Mouse (Mus musculus): ENCODE results near the gene Helq. TPM values are rescaled to one million over a fixed set of nuclear protein-coding genes. Genes with fewer than 3 reads are reported as not detected.

Helq gene
- total and polyA plus RNA-seq, 3 experiments = 12.1 to 24.3 (median 13.1) TPM

DNA sequence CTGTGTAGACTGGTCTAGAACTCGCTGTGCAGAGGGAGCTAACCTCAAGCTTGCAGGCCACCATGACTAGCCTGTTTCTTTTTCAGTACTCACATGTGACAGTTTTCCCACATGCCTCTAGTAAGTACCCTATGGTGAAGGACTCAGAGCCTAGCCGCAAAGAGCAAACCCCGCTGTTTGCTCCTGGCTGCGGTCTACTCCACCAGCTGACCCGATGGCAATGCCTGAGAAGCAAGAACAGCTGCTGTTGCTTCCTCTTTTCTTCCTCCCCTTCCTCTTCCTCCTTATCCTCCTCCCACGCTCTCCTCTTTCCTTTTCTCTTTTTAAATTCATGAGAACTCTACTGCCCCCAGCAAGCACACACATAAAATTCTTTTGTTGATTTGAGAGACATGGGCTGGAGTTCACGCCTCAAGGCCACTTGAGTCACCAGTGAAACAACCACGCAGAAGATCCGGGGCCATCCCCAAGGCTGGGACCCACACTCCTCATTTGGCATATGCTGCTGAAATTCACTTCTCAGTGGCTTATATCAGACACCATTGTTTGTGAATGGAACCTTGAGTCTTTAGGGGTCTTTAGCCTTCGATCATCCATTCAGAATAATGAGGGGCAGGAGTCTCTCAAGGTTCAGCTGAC lies 47.7 kb downstream of the Helq start (continued):
- TF ChIP-seq HCFC1 (IDR thresholded peaks at IDR 0.05; ENCODE audit: low read depth, low read length) = no peak
- TF ChIP-seq JUND (conservative IDR thresholded peaks at IDR 0.05; ENCODE audit: low read depth, low read length) = no peak
- TF ChIP-seq ZMIZ1 (IDR thresholded peaks at IDR 0.05; ENCODE audit: low read depth, low read length) = no peak
- no peak for TF ChIP-seq USF1 (IDR thresholded peaks at IDR 0.05; ENCODE audit: low read depth, low read length)
- no peak for TF ChIP-seq SMC3 (IDR thresholded peaks at IDR 0.05; ENCODE audit: low read depth, low read length)
- TF ChIP-seq MXI1 (IDR thresholded peaks at IDR 0.05; ENCODE audit: low read depth, low read length) = no peak
- no peak for TF ChIP-seq PAX5 (IDR thresholded peaks at IDR 0.05; ENCODE audit: low read length)
- peak; percentile 61; the same call in 1 of the 2 replicates for TF ChIP-seq SIN3A (IDR thresholded peaks at IDR 0.05; ENCODE audit: low read length)
- peak; percentile 99 for TF ChIP-seq ETS1 (conservative IDR thresholded peaks at IDR 0.05; ENCODE audit: low read depth, low read length)
- TF ChIP-seq TBP (conservative IDR thresholded peaks at IDR 0.05; ENCODE audit: low read depth, low read length) = 0 out of 2 replicates have a peak, but pooled peaks have one; percentile 29
- no peak for TF ChIP-seq UBTF (IDR thresholded peaks at IDR 0.05; ENCODE audit: low read depth, low read length)
- peak; percentile 84 for TF ChIP-seq TCF12 (IDR thresholded peaks at IDR 0.05; ENCODE audit: low read depth, low read length)
- TF ChIP-seq MAX (IDR thresholded peaks at IDR 0.05; ENCODE audit: low read length) = 0 out of 2 replicates have a peak, but pooled peaks have one; percentile 39
- no peak for TF ChIP-seq RCOR1 (conservative IDR thresholded peaks at IDR 0.05; ENCODE audit: low read depth, low read length)
- no peak for TF ChIP-seq KAT2A (IDR thresholded peaks at IDR 0.05; ENCODE audit: insufficient replicate concordance, low read length)
- peak; percentile 58 for TF ChIP-seq IRF4 (IDR thresholded peaks at IDR 0.05; ENCODE audit: low read depth, low read length)
- TF ChIP-seq MAZ (IDR thresholded peaks at IDR 0.05; ENCODE audit: low read depth, low read length) = no peak

DNA sequence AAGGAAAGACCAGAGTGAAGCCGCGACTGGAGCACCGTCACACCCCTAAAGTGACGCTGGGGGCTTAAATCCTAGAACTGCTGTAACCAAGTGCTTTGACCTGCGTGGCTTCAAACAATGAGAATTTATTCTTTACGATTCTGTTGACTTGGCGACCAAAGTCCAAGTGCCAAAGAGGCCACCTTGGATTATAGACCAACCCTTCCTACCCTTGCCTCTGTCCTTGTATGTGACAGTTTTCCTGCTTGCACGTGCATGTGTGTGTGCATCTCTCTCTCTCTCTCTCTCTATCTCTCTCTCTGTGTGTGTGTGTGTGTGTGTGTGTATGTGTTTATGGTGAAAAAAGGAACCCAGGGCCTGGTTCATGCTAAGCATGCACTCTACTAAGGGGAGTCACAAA lies 59.6 kb downstream of the Helq start:
- DNase-seq (ENCODE audit: extremely low read depth) = no peak
- H3K4me1 ChIP-seq (ENCODE audit: control insufficient read depth in 1 of 2, insufficient read depth in 2 of 2) = peaks cover 0 to 7% of the 10 kb centered on the region in 2 experiments; a peak in 3 of 4 replicates
- no peaks in the 10 kb centered on the region for H3K27me3 ChIP-seq (replicated peaks)
- no peak overlapping the region for H3K4me2 ChIP-seq (ENCODE audit: insufficient read depth, low read depth, poor library complexity, severe bottlenecking)
- no peak overlapping the region for H3K9ac ChIP-seq (ENCODE audit: insufficient read depth, low read depth)
- H3K79me2 ChIP-seq (replicated peaks; ENCODE audit: control insufficient read depth, extremely low read depth, insufficient read depth, poor library complexity, severe bottlenecking) = no peaks in the 10 kb centered on the region
- H3K36me3 ChIP-seq (replicated peaks in 1 of 2; ENCODE audit: control insufficient read depth in 1 of 2, insufficient read depth in 1 of 2, low read length in 1 of 2) = no peaks in the 10 kb centered on the region
- no peak overlapping the region for H3K27ac ChIP-seq (ENCODE audit: insufficient read depth, low read depth)
- H3K9me3 ChIP-seq (replicated peaks; ENCODE audit: low read length) = peaks cover 11% of the 10 kb centered on the region
- dilution Hi-C loops (cut with MboI; ENCODE audit: extremely low pct_ligation_motif_present, extremely low pct_unique_long_range_greater_than_20kb, low sequenced_read_pairs) (no loop called here), in situ Hi-C loops (cut with MboI; ENCODE audit: low pct_ligation_motif_present, low pct_unique_long_range_greater_than_20kb, low sequenced_read_pairs) (no loop called here)
- no peak overlapping the region for H3K4me3 ChIP-seq (replicated peaks in 1 of 3; ENCODE audit: low read depth in 2 of 3, low read length in 2 of 3, poor library complexity in 1 of 3)
- TF ChIP-seq RCOR1 (conservative IDR thresholded peaks at IDR 0.05; ENCODE audit: low read depth, low read length) (no peak), TCF12 (IDR thresholded peaks at IDR 0.05; ENCODE audit: low read depth, low read length) (no peak), E2F4 (IDR thresholded peaks at IDR 0.05; ENCODE audit: insufficient replicate concordance, low read depth, low read length) (no peak)

All from CH12.LX (cell line).